Mouse (Mus musculus): ENCODE measurements around the gene Atp10a.

Atp10a gene

GRCm38 (mm10) chr7:58655866-58656265 is at the start of gene Atp10a:
TSS of gene Atp10a (plus strand) at chr7:58656166.
- DNase-seq: no peak

- no peak for DNase-seq
These were observed 37.9 kb upstream of the Atp10a start for GRCm38 (mm10) chr7:58618048-58618447.

- peak; percentile 5 to 18 for DNase-seq
These were observed 29.4 kb upstream of the Atp10a start for GRCm38 (mm10) chr7:58626305-58627155.

- no peak for DNase-seq
These were observed 28.6 kb upstream of the Atp10a start for GRCm38 (mm10) chr7:58627381-58627780.

GRCm38 (mm10) chr7:58629233-58629632 is 26.7 kb upstream of the Atp10a start:
- no peak for DNase-seq

- no peak for DNase-seq
These were observed 22.3 kb upstream of the Atp10a start for GRCm38 (mm10) chr7:58633683-58634082.

GRCm38 (mm10) chr7:58639676-58640075 is 16.3 kb upstream of the Atp10a start:
- DNase-seq: no peak

GRCm38 (mm10) chr7:58640456-58640855 is 15.5 kb upstream of the Atp10a start:
- no peak for DNase-seq

GRCm38 (mm10) chr7:58641916-58642315 is 14.1 kb upstream of the Atp10a start:
- no peak for DNase-seq

- no peak for DNase-seq
These were observed 8.6 kb upstream of the Atp10a start for GRCm38 (mm10) chr7:58647404-58647803.

- DNase-seq: peak; percentile 53 to 69
These were observed 2.2 kb downstream of the Atp10a start for GRCm38 (mm10) chr7:58657913-58658789.

- peak in 1 of 2 experiments; percentile 32 for DNase-seq
These were observed 2.9 kb downstream of the Atp10a start for GRCm38 (mm10) chr7:58658790-58659405.

GRCm38 (mm10) chr7:58660046-58660445 is 4.1 kb downstream of the Atp10a start:
- DNase-seq: no peak

GRCm38 (mm10) chr7:58660665-58661064 is 4.7 kb downstream of the Atp10a start:
- no peak for DNase-seq

- DNase-seq: no peak
These were observed 5.1 kb downstream of the Atp10a start for GRCm38 (mm10) chr7:58661076-58661475.

- no peak for DNase-seq
These were observed 12.7 kb downstream of the Atp10a start for GRCm38 (mm10) chr7:58668617-58669016.

- no peak for DNase-seq
These were observed 20.1 kb downstream of the Atp10a start for GRCm38 (mm10) chr7:58676075-58676474.

- no peak for DNase-seq
These were observed 21.3 kb downstream of the Atp10a start for GRCm38 (mm10) chr7:58677111-58677805.

- DNase-seq: no peak
These were observed 30.0 kb downstream of the Atp10a start for GRCm38 (mm10) chr7:58685967-58686366.

- DNase-seq: no peak
These were observed 30.6 kb downstream of the Atp10a start for GRCm38 (mm10) chr7:58686573-58686972.

- DNase-seq: no peak
These were observed 31.0 kb downstream of the Atp10a start for GRCm38 (mm10) chr7:58686997-58687396.
